Mouse (Mus musculus): ENCODE results near the gene Rpf2. TPM values are rescaled to one million over a fixed set of nuclear protein-coding genes. Genes with fewer than 3 reads are reported as not detected.

Gene Rpf2
- polyA plus RNA-seq, 1 experiment from 2014 or later = 77.7 TPM

- Histone ChIP-seq H3K9ac (ENCODE audit: low read length) (no peak overlapping the region), H3K36me3 (ENCODE audit: control insufficient read depth, insufficient read depth, low read length) (no peaks in the 10 kb centered on the region), H3K4me3 (ENCODE audit: low read depth, low read length) (no peak overlapping the region), H3K9me3 (ENCODE audit: control insufficient read depth, low read length) (no peaks in the 10 kb centered on the region), H3K27me3 (ENCODE audit: control insufficient read depth, insufficient read depth, low read length) (no peaks in the 10 kb centered on the region), H3K4me1 (replicated peaks; ENCODE audit: control insufficient read depth, insufficient read depth, low read length) (no peaks in the 10 kb centered on the region), H3K4me2 (ENCODE audit: low read depth, low read length, severe bottlenecking) (no peak overlapping the region), H3K27ac (ENCODE audit: low read depth, low read length) (no peak overlapping the region)
- no peak for ATAC-seq (replicated peaks; ENCODE audit: low FRiP score)
- no peak for DNase-seq (ENCODE audit: low spot score)
- WGBS = 72% methylated on average over 5 of the region's 5 CpGs
These were observed 31.5 kb upstream of the Rpf2 start for GRCm38 (mm10) chr10:40278317-40278716.

- Histone ChIP-seq H3K4me1 (replicated peaks; ENCODE audit: control insufficient read depth, insufficient read depth, low read length) (no peaks in the 10 kb centered on the region), H3K4me3 (ENCODE audit: low read depth, low read length) (no peak overlapping the region), H3K4me2 (ENCODE audit: low read depth, low read length, severe bottlenecking) (no peak overlapping the region), H3K27ac (ENCODE audit: low read depth, low read length) (no peak overlapping the region), H3K9me3 (ENCODE audit: control insufficient read depth, low read length) (no peaks in the 10 kb centered on the region), H3K27me3 (ENCODE audit: control insufficient read depth, insufficient read depth, low read length) (no peaks in the 10 kb centered on the region), H3K36me3 (ENCODE audit: control insufficient read depth, insufficient read depth, low read length) (no peaks in the 10 kb centered on the region), H3K9ac (ENCODE audit: low read length) (no peak overlapping the region)
- no peak for ATAC-seq (replicated peaks; ENCODE audit: low FRiP score)
- WGBS = 79% methylated on average over 7 of the region's 7 CpGs
- DNase-seq (ENCODE audit: low spot score) = no peak
These were observed 29.2 kb upstream of the Rpf2 start for GRCm38 (mm10) chr10:40275991-40276390.

- H3K9ac ChIP-seq (ENCODE audit: low read length) = no peak overlapping the region
- H3K27me3 ChIP-seq (ENCODE audit: control insufficient read depth, insufficient read depth, low read length) = no peaks in the 10 kb centered on the region
- H3K36me3 ChIP-seq (ENCODE audit: control insufficient read depth, insufficient read depth, low read length) = no peaks in the 10 kb centered on the region
- no peaks in the 10 kb centered on the region for H3K4me1 ChIP-seq (replicated peaks; ENCODE audit: control insufficient read depth, insufficient read depth, low read length)
- H3K9me3 ChIP-seq (ENCODE audit: control insufficient read depth, low read length) = no peaks in the 10 kb centered on the region
- no peak overlapping the region for H3K4me3 ChIP-seq (ENCODE audit: low read depth, low read length)
- no peak overlapping the region for H3K4me2 ChIP-seq (ENCODE audit: low read depth, low read length, severe bottlenecking)
- H3K27ac ChIP-seq (ENCODE audit: low read depth, low read length) = no peak overlapping the region
- DNase-seq (ENCODE audit: low spot score) (no peak), ATAC-seq (replicated peaks; ENCODE audit: low FRiP score) (no peak)
- 84% methylated on average over 5 of the region's 5 CpGs for WGBS
These were observed 27.1 kb upstream of the Rpf2 start for GRCm38 (mm10) chr10:40273938-40274337.

GRCm38 (mm10) chr10:40271216-40271615 is 24.4 kb upstream of the Rpf2 start:
- ATAC-seq (replicated peaks; ENCODE audit: low FRiP score) (no peak), DNase-seq (ENCODE audit: low spot score) (no peak)
- H3K9me3 ChIP-seq (ENCODE audit: control insufficient read depth, low read length) = no peaks in the 10 kb centered on the region
- 87% methylated on average over 3 of the region's 3 CpGs for WGBS
- H3K27me3 ChIP-seq (ENCODE audit: control insufficient read depth, insufficient read depth, low read length) = no peaks in the 10 kb centered on the region
- no peak overlapping the region for H3K27ac ChIP-seq (ENCODE audit: low read depth, low read length)
- H3K4me1 ChIP-seq (replicated peaks; ENCODE audit: control insufficient read depth, insufficient read depth, low read length) = no peaks in the 10 kb centered on the region
- no peak overlapping the region for H3K9ac ChIP-seq (ENCODE audit: low read length)
- no peak overlapping the region for H3K4me3 ChIP-seq (ENCODE audit: low read depth, low read length)
- H3K4me2 ChIP-seq (ENCODE audit: low read depth, low read length, severe bottlenecking) = no peak overlapping the region
- H3K36me3 ChIP-seq (ENCODE audit: control insufficient read depth, insufficient read depth, low read length) = no peaks in the 10 kb centered on the region

- H3K4me2 ChIP-seq (ENCODE audit: low read depth, low read length, severe bottlenecking) = no peak overlapping the region
- no peak overlapping the region for H3K4me3 ChIP-seq (ENCODE audit: low read depth, low read length)
- H3K27ac ChIP-seq (ENCODE audit: low read depth, low read length) = no peak overlapping the region
- no peak for DNase-seq (ENCODE audit: low spot score)
- no peaks in the 10 kb centered on the region; the same call in 1 of the 2 replicates for H3K4me1 ChIP-seq (replicated peaks; ENCODE audit: control insufficient read depth, insufficient read depth, low read length)
- no peaks in the 10 kb centered on the region for H3K27me3 ChIP-seq (ENCODE audit: control insufficient read depth, insufficient read depth, low read length)
- no peak for ATAC-seq (replicated peaks; ENCODE audit: low FRiP score)
- H3K9me3 ChIP-seq (ENCODE audit: control insufficient read depth, low read length) = no peaks in the 10 kb centered on the region
- no peaks in the 10 kb centered on the region for H3K36me3 ChIP-seq (ENCODE audit: control insufficient read depth, insufficient read depth, low read length)
- WGBS = 84% methylated on average over 3 of the region's 3 CpGs
- no peak overlapping the region for H3K9ac ChIP-seq (ENCODE audit: low read length)
These were observed 18.1 kb upstream of the Rpf2 start for GRCm38 (mm10) chr10:40264920-40265319.

- DNase-seq (ENCODE audit: low spot score) (no peak), ATAC-seq (replicated peaks; ENCODE audit: low FRiP score) (no peak)
- H3K27ac ChIP-seq (ENCODE audit: low read depth, low read length) = no peak overlapping the region
- H3K9ac ChIP-seq (ENCODE audit: low read length) = no peak overlapping the region
- H3K4me1 ChIP-seq (replicated peaks; ENCODE audit: control insufficient read depth, insufficient read depth, low read length) = no peaks in the 10 kb centered on the region; the same call in 1 of the 2 replicates
- no peak overlapping the region for H3K4me3 ChIP-seq (ENCODE audit: low read depth, low read length)
- no peaks in the 10 kb centered on the region for H3K36me3 ChIP-seq (ENCODE audit: control insufficient read depth, insufficient read depth, low read length)
- H3K27me3 ChIP-seq (ENCODE audit: control insufficient read depth, insufficient read depth, low read length) = no peaks in the 10 kb centered on the region
- no peak overlapping the region for H3K4me2 ChIP-seq (ENCODE audit: low read depth, low read length, severe bottlenecking)
- WGBS = 87% methylated on average over 4 of the region's 4 CpGs
- no peaks in the 10 kb centered on the region for H3K9me3 ChIP-seq (ENCODE audit: control insufficient read depth, low read length)
These were observed 16.9 kb upstream of the Rpf2 start for GRCm38 (mm10) chr10:40263691-40264090.

GRCm38 (mm10) chr10:40262200-40262599 is 15.4 kb upstream of the Rpf2 start:
- H3K9me3 ChIP-seq (ENCODE audit: control insufficient read depth, low read length) = no peaks in the 10 kb centered on the region
- no peaks in the 10 kb centered on the region; the same call in 1 of the 2 replicates for H3K4me1 ChIP-seq (replicated peaks; ENCODE audit: control insufficient read depth, insufficient read depth, low read length)
- ATAC-seq (replicated peaks; ENCODE audit: low FRiP score) (no peak), DNase-seq (ENCODE audit: low spot score) (no peak)
- H3K27me3 ChIP-seq (ENCODE audit: control insufficient read depth, insufficient read depth, low read length) = no peaks in the 10 kb centered on the region
- no peak overlapping the region for H3K4me3 ChIP-seq (ENCODE audit: low read depth, low read length)
- H3K36me3 ChIP-seq (ENCODE audit: control insufficient read depth, insufficient read depth, low read length) = no peaks in the 10 kb centered on the region
- no peak overlapping the region for H3K9ac ChIP-seq (ENCODE audit: low read length)
- WGBS = 91% methylated on average over 6 of the region's 6 CpGs
- no peak overlapping the region for H3K27ac ChIP-seq (ENCODE audit: low read depth, low read length)
- no peak overlapping the region for H3K4me2 ChIP-seq (ENCODE audit: low read depth, low read length, severe bottlenecking)

- no peak overlapping the region for H3K27ac ChIP-seq (ENCODE audit: low read depth, low read length)
- H3K4me3 ChIP-seq (ENCODE audit: low read depth, low read length) = no peak overlapping the region
- H3K9ac ChIP-seq (ENCODE audit: low read length) = no peak overlapping the region
- no peaks in the 10 kb centered on the region for H3K36me3 ChIP-seq (ENCODE audit: control insufficient read depth, insufficient read depth, low read length)
- DNase-seq (ENCODE audit: low spot score) (no peak), ATAC-seq (replicated peaks; ENCODE audit: low FRiP score) (no peak)
- no peaks in the 10 kb centered on the region for H3K27me3 ChIP-seq (ENCODE audit: control insufficient read depth, insufficient read depth, low read length)
- 62% methylated on average over 5 of the region's 5 CpGs for WGBS
- H3K4me1 ChIP-seq (replicated peaks; ENCODE audit: control insufficient read depth, insufficient read depth, low read length) = peaks cover 2% of the 10 kb centered on the region; the same call in 1 of the 2 replicates
- H3K9me3 ChIP-seq (ENCODE audit: control insufficient read depth, low read length) = no peaks in the 10 kb centered on the region
- H3K4me2 ChIP-seq (ENCODE audit: low read depth, low read length, severe bottlenecking) = no peak overlapping the region
These were observed 13.5 kb upstream of the Rpf2 start for GRCm38 (mm10) chr10:40260305-40260704.

- no peak overlapping the region for H3K27ac ChIP-seq (ENCODE audit: low read depth, low read length)
- WGBS = 29% methylated on average over 8 of the region's 8 CpGs
- ATAC-seq (replicated peaks; ENCODE audit: low FRiP score) = no peak
- no peak overlapping the region for H3K4me2 ChIP-seq (ENCODE audit: low read depth, low read length, severe bottlenecking)
- H3K27me3 ChIP-seq (ENCODE audit: control insufficient read depth, insufficient read depth, low read length) = no peaks in the 10 kb centered on the region
- DNase-seq (ENCODE audit: low spot score) = no peak
- no peaks in the 10 kb centered on the region for H3K36me3 ChIP-seq (ENCODE audit: control insufficient read depth, insufficient read depth, low read length)
- H3K4me3 ChIP-seq (ENCODE audit: low read depth, low read length) = no peak overlapping the region
- H3K9me3 ChIP-seq (ENCODE audit: control insufficient read depth, low read length) = no peaks in the 10 kb centered on the region
- no peak overlapping the region for H3K9ac ChIP-seq (ENCODE audit: low read length)
- peaks cover 2% of the 10 kb centered on the region; the same call in 1 of the 2 replicates for H3K4me1 ChIP-seq (replicated peaks; ENCODE audit: control insufficient read depth, insufficient read depth, low read length)
These were observed 12.7 kb upstream of the Rpf2 start for GRCm38 (mm10) chr10:40259542-40259941.
